Mouse (Mus musculus) c-Kit-positive CD71-positive TER-119-positive erythroid progenitor cells, embryonic 14.5 days (primary cell): ENCODE measurements around the gene Clca3a1.

Experiments
- DNase-seq: peaks from one replicate; pipeline ENCODE4 v3.0.0-alpha.2; 2013; ENCODE audit warnings: low spot score

Clca3a1 gene

GRCm38 (mm10) chr3:144719088-144719900, 41.5 kb downstream of the Clca3a1 start:
- DNase-seq = peak; percentile 57

DNA sequence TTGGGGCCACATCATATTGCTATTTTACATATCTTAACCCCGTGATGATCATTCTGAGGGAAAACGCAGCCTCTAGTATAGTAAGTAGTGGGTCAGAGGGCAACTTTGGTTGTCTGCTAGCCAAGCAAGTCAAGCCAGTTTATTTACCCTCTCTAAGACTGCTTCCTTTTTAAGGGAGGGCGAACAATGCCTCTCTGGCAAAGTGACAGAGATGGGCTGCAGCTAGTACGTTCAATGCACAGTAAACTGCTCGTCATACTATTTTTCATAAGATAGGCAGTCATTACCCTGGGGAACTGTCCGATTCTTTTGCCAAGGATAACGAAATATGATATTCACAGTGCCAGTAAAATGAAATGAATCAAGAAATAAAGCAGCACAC, 42.1 kb downstream of the Clca3a1 start:
- DNase-seq = no peak

DNA sequence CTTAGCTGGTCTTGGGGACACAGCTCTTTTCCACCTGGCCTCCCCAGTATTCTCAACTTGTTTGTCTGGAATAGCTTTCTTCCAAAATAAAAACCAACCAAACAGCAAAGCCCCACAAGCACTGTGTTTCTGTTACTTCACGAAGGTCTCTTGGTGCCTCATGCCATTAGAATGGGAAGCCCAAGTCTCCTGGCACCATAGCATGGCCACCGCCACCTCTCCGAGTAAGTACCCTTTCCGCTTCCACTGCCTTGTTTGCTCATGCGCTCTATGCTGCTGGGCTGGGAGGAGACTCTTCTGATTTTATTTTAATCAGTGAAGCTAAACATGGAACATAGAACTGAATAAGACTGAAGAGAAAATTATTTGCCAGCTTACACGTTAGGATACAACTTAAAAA, 42.9 kb downstream of the Clca3a1 start:
- no peak for DNase-seq

DNA sequence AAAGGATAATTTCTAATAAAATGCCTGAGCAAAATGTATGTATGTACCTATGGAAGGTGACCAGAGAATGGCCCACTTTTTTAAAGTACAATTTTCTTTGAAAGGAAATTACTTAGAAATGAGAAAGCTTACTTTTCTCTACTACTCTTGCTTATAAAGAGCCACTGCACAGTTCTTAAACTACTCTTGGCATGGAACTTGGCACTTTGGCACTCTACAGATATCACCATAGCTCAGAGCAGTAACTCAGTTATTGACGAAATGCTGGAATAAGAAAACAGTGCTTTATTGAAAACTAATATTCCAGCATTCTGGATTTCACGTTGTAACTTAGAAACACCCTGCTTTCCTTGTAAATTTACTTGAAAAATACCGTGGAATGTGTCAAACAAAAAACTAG, 43.7 kb downstream of the Clca3a1 start:
- no peak for DNase-seq

DNA sequence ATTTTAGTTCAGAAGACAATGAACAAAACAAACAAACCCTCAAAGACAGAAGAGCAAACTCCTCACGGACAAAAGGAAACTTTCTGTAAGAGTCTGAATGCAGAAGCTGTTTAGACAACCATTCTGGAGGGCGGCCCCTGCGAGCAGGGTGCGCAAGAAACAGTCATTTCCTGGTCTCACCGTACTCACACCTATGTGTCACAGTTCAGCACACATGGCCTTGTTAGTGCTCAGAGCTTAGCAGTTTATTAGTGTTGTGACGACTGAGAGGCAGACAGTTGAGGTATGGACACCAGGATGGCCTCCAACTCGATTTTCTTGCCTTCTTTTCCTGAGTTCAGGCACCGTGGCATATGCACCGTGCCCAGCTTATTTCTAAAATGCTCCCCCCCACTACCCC, 44.9 kb downstream of the Clca3a1 start:
- DNase-seq = no peak

- DNase-seq = no peak
Measured at GRCm38 (mm10) chr3:144715033-144715432, 45.7 kb downstream of the Clca3a1 start.

- DNase-seq = no peak
Measured at GRCm38 (mm10) chr3:144714606-144715005, 46.2 kb downstream of the Clca3a1 start.

- DNase-seq = no peak
Measured at GRCm38 (mm10) chr3:144714126-144714525, 46.7 kb downstream of the Clca3a1 start.

- DNase-seq = no peak
Measured at GRCm38 (mm10) chr3:144711607-144712206, 49.1 kb downstream of the Clca3a1 start.

DNA sequence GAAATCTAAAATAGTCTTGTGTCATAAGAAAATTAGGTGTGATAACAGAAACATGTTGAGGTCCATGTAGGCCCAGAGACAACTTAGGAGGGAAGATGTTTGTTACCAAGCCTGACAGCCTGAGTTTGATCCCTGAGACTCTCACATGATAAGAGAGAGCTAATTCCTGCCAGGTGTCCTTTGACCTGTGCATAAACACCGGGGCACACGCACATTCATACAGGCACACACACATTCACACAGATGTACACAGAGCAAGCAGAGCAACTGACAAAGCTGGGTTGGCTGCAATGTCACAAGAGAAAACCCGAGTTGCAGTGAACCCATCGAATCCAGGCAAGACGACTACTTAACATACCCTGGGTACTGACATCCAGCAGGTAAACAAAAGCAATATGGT, 52.2 kb downstream of the Clca3a1 start:
- no peak for DNase-seq

DNA sequence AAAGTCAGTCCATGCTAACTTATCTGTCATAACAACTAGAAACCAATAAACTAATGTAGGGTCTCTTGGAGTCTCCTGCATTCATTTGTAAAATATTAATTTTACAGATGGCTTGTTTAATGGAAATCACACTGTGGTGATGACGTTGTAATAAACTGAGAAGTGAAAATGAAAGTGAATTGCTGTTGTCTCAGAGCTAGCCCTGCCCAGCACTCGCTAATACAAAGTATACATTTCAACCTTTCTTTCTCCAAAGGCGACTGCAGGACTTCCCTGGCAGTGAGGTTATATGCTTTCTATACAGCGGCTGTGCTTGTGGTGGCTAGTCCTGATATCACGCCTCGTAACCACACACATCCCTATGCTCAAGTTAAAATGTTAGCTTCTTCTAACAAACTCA, 56.8 kb downstream of the Clca3a1 start:
- DNase-seq = no peak

- DNase-seq = no peak
Measured at GRCm38 (mm10) chr3:144698790-144699433, 61.9 kb downstream of the Clca3a1 start.

DNA sequence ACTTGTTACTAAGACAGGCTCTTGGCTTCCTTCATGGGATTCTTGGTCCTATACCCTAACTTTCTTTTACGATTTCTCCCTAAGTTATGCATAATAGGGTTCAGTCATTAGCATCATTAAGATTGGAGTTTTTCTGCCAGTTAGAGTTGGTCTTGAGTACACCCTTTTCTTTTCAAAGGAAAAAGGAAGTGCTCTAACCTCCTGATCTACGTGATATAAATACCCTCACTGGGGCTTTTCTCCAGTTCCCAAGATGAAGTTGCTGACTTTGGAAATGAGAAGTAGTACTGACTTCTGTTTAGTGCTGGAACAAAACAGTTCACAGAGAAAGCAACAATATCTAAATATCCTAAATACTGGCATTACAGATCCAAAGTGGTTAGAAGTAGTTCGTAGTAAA, 62.8 kb downstream of the Clca3a1 start:
- DNase-seq = no peak

- DNase-seq = no peak
Measured at GRCm38 (mm10) chr3:144697154-144697553, 63.6 kb downstream of the Clca3a1 start.

DNA sequence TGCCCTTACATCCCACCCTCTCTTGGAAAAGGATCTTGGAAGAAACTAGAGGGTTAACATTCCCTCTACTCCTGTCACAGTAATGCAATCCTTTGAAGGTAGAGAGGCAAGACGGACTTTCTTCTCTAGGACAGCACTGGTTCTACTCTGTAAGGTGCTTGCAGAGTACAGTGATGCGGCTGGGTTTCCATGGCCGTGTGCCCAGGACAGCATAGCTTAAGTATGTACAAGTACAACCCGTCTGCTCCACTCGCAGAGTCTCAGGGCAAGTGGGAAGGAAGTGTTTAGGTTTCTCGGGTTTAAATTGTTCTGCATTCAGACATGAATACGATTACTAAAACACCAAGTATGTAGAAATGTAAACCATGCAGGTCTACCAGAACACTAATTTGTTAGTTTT, 65.8 kb downstream of the Clca3a1 start:
- DNase-seq = no peak

GRCm38 (mm10) chr3:144694040-144694439, 66.7 kb downstream of the Clca3a1 start:
- DNase-seq = no peak

GRCm38 (mm10) chr3:144692052-144692451, 68.7 kb downstream of the Clca3a1 start:
- DNase-seq = no peak

GRCm38 (mm10) chr3:144689236-144689635, 71.5 kb downstream of the Clca3a1 start:
- peak; percentile 78 for DNase-seq

DNA sequence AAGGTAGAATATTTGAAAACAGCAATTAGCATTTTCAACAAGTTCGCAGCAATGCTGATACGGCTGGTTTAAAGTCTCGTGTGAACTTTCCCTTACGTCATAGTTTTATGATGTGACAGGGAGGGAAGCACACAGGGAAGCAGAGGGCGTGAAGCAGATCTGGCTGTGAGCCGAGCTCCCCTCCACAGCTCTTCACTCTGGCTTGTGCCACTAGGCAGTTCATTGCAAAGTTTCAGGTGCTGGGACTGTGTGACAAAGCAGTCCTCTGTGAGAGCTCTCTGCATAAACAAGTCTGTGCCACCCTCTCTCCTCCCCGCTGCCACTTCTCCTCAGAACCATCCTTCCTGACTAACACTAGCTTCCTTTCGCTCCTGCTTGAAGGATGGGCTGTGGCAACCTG, 72.5 kb downstream of the Clca3a1 start:
- no peak for DNase-seq

GRCm38 (mm10) chr3:144687618-144688017, 73.2 kb downstream of the Clca3a1 start:
- no peak for DNase-seq

DNA sequence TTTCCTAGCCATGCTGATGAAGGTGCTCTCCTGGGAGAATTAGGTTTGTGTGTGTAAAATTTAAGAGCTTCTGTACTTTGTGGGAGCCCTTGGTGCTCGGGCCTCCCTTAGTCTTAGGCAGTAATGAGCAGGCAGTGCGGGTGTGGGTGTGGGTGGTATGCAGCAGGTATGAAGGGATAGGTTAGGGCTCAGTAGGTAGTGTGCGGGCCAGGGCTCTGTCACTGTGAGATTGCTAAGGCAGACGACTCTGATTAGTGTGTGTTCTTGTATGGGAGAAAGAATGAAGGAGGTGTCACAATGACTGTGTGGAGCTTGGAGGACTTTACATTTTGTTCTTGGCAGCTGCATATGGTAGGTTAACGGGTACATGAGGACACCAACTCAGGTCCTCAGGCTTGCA, 74.6 kb downstream of the Clca3a1 start:
- DNase-seq = no peak

GRCm38 (mm10) chr3:144683136-144683814, 77.5 kb downstream of the Clca3a1 start:
- peak; percentile 71 for DNase-seq

GRCm38 (mm10) chr3:144681542-144681941, 79.2 kb downstream of the Clca3a1 start:
- no peak for DNase-seq
